Mouse (Mus musculus): Measurements from ENCODE around the gene Rab5c. TPM values are rescaled to one million over a fixed set of nuclear protein-coding genes. Genes with fewer than 3 reads are reported as not detected.

Gene Rab5c
- polyA plus RNA-seq, 1 experiment from 2014 or later = 26.1 TPM

DNA sequence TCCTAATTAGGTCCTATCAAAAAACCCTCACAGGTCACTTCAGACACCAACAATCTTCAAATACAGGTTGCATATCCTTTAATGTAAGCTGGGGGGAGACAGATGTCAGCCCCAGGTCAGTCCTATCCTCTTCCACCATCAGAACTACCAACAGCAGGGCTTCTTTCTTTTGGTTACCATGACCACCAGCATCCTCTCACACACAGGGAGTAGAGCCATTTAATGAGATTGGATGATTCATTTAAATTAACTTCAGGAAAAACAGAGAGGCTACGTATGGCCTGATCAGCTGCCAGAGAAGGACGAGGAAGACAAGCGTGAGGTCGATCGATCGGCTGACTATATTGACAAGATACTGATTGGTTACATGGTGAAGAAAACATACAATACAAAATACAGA is 23.1 kb downstream of the Rab5c start:
- Histone ChIP-seq H3K9me3 (no peaks in the 10 kb centered on the region), H3K36me3 (peaks cover 26% of the 10 kb centered on the region), H3K4me3 (replicated peaks) (no peak overlapping the region), H3K27me3 (replicated peaks) (no peaks in the 10 kb centered on the region), H3K9ac (no peak overlapping the region), H3K27ac (no peak overlapping the region), H3K4me2 (replicated peaks) (no peak overlapping the region), H3K4me1 (replicated peaks) (peaks cover 21% of the 10 kb centered on the region)
- ATAC-seq = no peak
- 93% methylated on average over 6 of the region's 6 CpGs for WGBS

- Histone ChIP-seq H3K27me3 (replicated peaks) (no peaks in the 10 kb centered on the region), H3K4me3 (replicated peaks) (no peak overlapping the region), H3K4me1 (replicated peaks) (peaks cover 21% of the 10 kb centered on the region), H3K9ac (no peak overlapping the region), H3K36me3 (peaks cover 28% of the 10 kb centered on the region), H3K4me2 (replicated peaks) (peak overlapping the region; percentile 62), H3K9me3 (no peaks in the 10 kb centered on the region), H3K27ac (peak overlapping the region; percentile 52; the same call in 1 of the 2 replicates)
- ATAC-seq = no peak
- WGBS = 53% methylated on average over 6 of the region's 6 CpGs
Measured at GRCm38 (mm10) chr11:100714534-100714915, 23.5 kb downstream of the Rab5c start.

DNA sequence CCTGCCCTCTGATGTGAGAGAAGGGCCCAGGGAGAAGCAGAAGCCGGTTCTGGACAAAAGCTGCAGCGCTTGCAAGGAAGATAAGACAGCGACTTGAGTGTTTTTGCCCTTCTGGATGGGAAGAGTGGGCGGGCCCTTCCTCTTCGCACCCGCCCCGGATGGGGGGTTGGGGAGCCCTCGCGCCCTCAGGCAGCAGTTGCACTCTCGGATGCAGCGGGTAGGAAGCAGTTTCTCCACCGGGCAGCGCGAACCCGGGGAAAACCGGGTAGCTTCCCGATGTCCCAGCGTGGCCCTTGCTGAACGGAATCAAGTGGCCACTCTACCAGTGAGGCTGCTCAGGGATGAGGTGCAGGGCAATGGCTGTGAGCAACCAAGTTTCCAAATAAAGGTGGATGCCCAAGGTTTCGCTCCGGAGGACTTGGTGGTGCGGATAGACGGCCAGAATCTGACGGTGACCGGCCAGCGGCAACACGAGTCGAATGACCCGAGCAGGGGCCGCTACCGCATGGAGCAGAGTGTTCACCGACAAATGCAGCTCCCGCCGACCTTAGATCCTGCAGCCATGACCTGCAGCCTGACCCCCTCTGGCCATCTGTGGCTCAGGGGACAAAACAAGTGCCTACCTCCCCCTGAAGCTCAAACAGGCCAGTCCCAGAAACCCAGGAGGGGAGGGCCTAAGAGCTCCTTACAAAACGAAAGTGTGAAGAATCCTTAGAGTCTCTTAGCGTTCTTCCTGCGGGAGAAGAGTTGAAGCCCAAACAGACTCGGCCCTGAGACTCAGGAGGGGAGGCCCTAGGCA is 24.1 kb downstream of the Rab5c start, which contains the start of gene Hspb9:
Gene Hspb9, plus strand, starts transcription at position 116 of the 799 bp plus-strand sequence.
- Histone ChIP-seq H3K9me3 (no peaks in the 10 kb centered on the region), H3K27me3 (replicated peaks) (no peaks in the 10 kb centered on the region), H3K4me3 (replicated peaks) (peak within 1 kb of the TSS; percentile 21), H3K36me3 (peaks cover 34% of the 10 kb centered on the region), H3K9ac (peak within 1 kb of the TSS; percentile 17; the same call in 1 of the 2 replicates), H3K4me2 (replicated peaks) (peak within 1 kb of the TSS; percentile 62), H3K27ac (peak within 1 kb of the TSS; percentile 52), H3K4me1 (replicated peaks) (peaks cover 21% of the 10 kb centered on the region)
- peak; percentile 19; the same call in 1 of the 2 replicates for ATAC-seq
- WGBS = 13% methylated on average over 38 of the region's 38 CpGs

- Histone ChIP-seq H3K4me2 (replicated peaks) (peak overlapping the region; percentile 62), H3K36me3 (peaks cover 37% of the 10 kb centered on the region), H3K4me3 (replicated peaks) (no peak overlapping the region), H3K9ac (peak overlapping the region; percentile 17; the same call in 1 of the 2 replicates), H3K27me3 (replicated peaks) (no peaks in the 10 kb centered on the region), H3K27ac (peak overlapping the region; percentile 52), H3K4me1 (replicated peaks) (peaks cover 21% of the 10 kb centered on the region), H3K9me3 (no peaks in the 10 kb centered on the region)
- 75% methylated on average over 4 of the region's 4 CpGs for WGBS
- no peak for ATAC-seq
Measured at GRCm38 (mm10) chr11:100713174-100713573, 24.8 kb downstream of the Rab5c start.

DNA sequence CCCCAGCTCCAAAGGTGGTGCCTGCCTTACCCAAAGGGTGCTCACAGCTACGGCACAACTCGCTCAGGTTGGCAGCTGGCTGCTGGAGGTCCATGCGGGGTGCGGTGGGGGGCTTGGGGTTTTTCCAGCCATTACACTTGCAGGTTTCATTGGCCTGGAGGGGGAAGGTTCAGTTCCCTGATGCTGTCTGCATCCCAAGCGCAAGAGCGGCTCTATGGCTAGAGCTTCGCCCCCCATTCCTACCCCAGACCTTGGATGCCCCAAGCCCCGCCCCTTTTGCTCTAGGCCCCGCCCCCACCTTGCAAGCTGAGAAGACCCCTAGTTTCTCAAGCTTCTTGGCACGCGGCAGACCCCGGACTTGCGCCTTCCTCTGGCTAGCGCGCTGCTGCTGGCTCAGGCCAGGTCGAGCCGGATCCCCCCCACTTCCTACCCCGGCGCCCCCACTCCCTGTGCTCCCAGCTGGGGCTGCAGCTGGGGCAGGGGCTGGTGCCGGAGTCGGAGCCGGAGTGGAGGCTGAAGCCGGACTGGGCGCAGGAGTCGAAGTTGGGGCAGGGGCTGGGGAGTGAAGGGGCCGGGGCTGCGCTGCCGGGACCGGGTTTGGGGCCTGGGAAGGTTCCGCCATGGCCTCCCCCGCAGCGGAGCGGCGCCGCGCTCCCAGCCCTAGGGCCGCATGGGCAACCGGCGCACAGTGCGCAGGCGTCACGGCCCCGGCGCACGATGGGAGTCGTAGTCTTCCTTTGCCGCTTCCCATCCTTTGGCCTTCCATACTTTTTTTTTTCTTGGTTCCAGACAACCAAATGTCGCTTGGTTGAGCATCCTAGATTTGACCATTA is 26.0 kb downstream of the Rab5c start, which contains the start of gene Kat2a:
Gene Kat2a, minus strand, starts transcription at position 683 of the 833 bp plus-strand sequence.
- Histone ChIP-seq H3K27me3 (replicated peaks) (no peaks in the 10 kb centered on the region), H3K4me3 (replicated peaks) (peak within 1 kb of the TSS; percentile 99), H3K4me1 (replicated peaks) (peaks cover 21% of the 10 kb centered on the region), H3K4me2 (replicated peaks) (peak within 1 kb of the TSS; percentile 77), H3K27ac (peak within 1 kb of the TSS; percentile 72), H3K36me3 (peaks cover 40% of the 10 kb centered on the region), H3K9ac (peak within 1 kb of the TSS; percentile 99), H3K9me3 (no peaks in the 10 kb centered on the region)
- WGBS = under 1% methylated on average over 48 of the region's 48 CpGs
- ATAC-seq = peak; percentile 87

GRCm38 (mm10) chr11:100710977-100711376 is 27.0 kb downstream of the Rab5c start:
- Histone ChIP-seq H3K4me3 (replicated peaks) (peak overlapping the region; percentile 99; the same call in 1 of the 2 replicates), H3K4me2 (replicated peaks) (peak overlapping the region; percentile 77), H3K9ac (no peak overlapping the region), H3K4me1 (replicated peaks) (peaks cover 21% of the 10 kb centered on the region), H3K27me3 (replicated peaks) (no peaks in the 10 kb centered on the region), H3K9me3 (no peaks in the 10 kb centered on the region), H3K36me3 (peaks cover 42% of the 10 kb centered on the region), H3K27ac (no peak overlapping the region)
- ATAC-seq = no peak
- WGBS = 73% methylated on average over 4 of the region's 4 CpGs

GRCm38 (mm10) chr11:100710528-100710927 is 27.5 kb downstream of the Rab5c start:
- no peak overlapping the region for H3K4me3 ChIP-seq (replicated peaks)
- H3K27ac ChIP-seq = no peak overlapping the region
- WGBS = 88% methylated on average over 15 of the region's 15 CpGs
- peaks cover 21% of the 10 kb centered on the region for H3K4me1 ChIP-seq (replicated peaks)
- H3K27me3 ChIP-seq (replicated peaks) = no peaks in the 10 kb centered on the region
- no peak overlapping the region for H3K9ac ChIP-seq
- no peak for ATAC-seq
- H3K4me2 ChIP-seq (replicated peaks) = no peak overlapping the region
- H3K9me3 ChIP-seq = no peaks in the 10 kb centered on the region
- peaks cover 42% of the 10 kb centered on the region for H3K36me3 ChIP-seq

DNA sequence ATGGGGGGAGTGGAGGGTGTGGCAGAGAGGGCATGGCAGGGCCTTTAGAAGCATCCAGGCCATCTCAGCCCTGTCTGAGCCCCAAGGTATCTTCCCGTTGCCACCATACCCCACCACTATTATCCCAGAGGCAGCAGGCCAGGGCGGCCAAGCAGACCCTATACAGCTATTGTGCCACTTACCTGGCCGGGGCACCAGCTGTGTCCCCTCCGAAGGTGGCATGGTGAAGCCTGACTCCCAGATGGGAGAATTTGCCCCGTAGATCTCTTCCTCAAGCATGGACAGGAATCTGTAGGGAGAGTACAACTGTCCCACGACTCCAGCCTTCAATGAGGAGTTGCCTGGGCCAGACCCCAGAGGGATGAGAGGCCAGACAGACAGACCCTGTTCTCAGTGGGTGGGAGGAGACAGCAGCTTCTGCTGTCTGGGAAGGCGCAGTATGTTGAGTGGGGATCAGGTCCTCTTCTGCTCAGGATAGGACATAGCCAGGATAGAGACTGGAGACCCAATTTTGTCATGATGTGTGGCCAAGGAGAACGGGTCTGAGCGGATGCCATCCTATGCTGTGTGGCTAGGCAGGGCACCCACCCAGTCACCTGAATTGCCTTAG is 28.7 kb downstream of the Rab5c start:
- Histone ChIP-seq H3K9me3 (no peaks in the 10 kb centered on the region), H3K4me1 (replicated peaks) (peaks cover 21% of the 10 kb centered on the region), H3K36me3 (peaks cover 49% of the 10 kb centered on the region), H3K27me3 (replicated peaks) (no peaks in the 10 kb centered on the region), H3K9ac (no peak overlapping the region), H3K4me2 (replicated peaks) (no peak overlapping the region), H3K4me3 (replicated peaks) (no peak overlapping the region), H3K27ac (no peak overlapping the region)
- ATAC-seq = no peak
- WGBS = 93% methylated on average over 9 of the region's 9 CpGs

GRCm38 (mm10) chr11:100705095-100705747 is 32.8 kb downstream of the Rab5c start:
- Histone ChIP-seq H3K9me3 (no peaks in the 10 kb centered on the region), H3K27ac (no peak overlapping the region), H3K36me3 (peaks cover 49% of the 10 kb centered on the region), H3K9ac (no peak overlapping the region), H3K4me3 (replicated peaks) (no peak overlapping the region), H3K4me2 (replicated peaks) (no peak overlapping the region), H3K4me1 (replicated peaks) (peaks cover 19% of the 10 kb centered on the region; the same call in 1 of the 2 replicates), H3K27me3 (replicated peaks) (no peaks in the 10 kb centered on the region)
- no peak for ATAC-seq
- 90% methylated on average over 23 of the region's 23 CpGs for WGBS

- Histone ChIP-seq H3K27me3 (replicated peaks) (no peaks in the 10 kb centered on the region), H3K4me1 (replicated peaks) (peaks cover 19% of the 10 kb centered on the region; the same call in 1 of the 2 replicates), H3K4me2 (replicated peaks) (peak within 1 kb of the TSS; percentile 46; the same call in 1 of the 2 replicates), H3K9ac (no peak within 1 kb of the TSS), H3K4me3 (replicated peaks) (no peak within 1 kb of the TSS), H3K27ac (no peak within 1 kb of the TSS), H3K36me3 (peaks cover 39% of the 10 kb centered on the region), H3K9me3 (no peaks in the 10 kb centered on the region)
- WGBS = 68% methylated on average over 7 of the region's 7 CpGs
- ATAC-seq = no peak
Measured at GRCm38 (mm10) chr11:100703851-100704531, 34.0 kb downstream of the Rab5c start, which contains the start of gene Dhx58. Gene Dhx58 (minus strand): TSS chr11:100704271.

- Histone ChIP-seq H3K4me2 (replicated peaks) (peak overlapping the region; percentile 46; the same call in 1 of the 2 replicates), H3K27ac (no peak overlapping the region), H3K27me3 (replicated peaks) (no peaks in the 10 kb centered on the region), H3K4me1 (replicated peaks) (peaks cover 19% of the 10 kb centered on the region; the same call in 1 of the 2 replicates), H3K9ac (no peak overlapping the region), H3K4me3 (replicated peaks) (no peak overlapping the region), H3K9me3 (no peaks in the 10 kb centered on the region), H3K36me3 (peaks cover 33% of the 10 kb centered on the region)
- ATAC-seq = no peak
- 66% methylated on average over 11 of the region's 11 CpGs for WGBS
Measured at GRCm38 (mm10) chr11:100703366-100703765, 34.6 kb downstream of the Rab5c start.

Measured in intestine, embryonic 15.5 days (tissue).